Mouse (Mus musculus) hindbrain, postnatal 0 days (tissue): ENCODE results near the gene Lpin1. TPM values are rescaled to one million over a fixed set of nuclear protein-coding genes. Genes with fewer than 3 reads are reported as not detected.

Experiments
- ATAC-seq: fragments of 200-750 bp; cut with Nextera tagmentation; 2 replicates; pipeline ENCODE4 v1.8.0; 2017; ENCODE audit warnings: mild to moderate bottlenecking, moderate TSS enrichment, moderate library complexity
- DNase-seq: peaks from one replicate; pipeline ENCODE4 v3.0.0-alpha.2; 2015; ENCODE audit warnings: low spot score
- H3K27ac ChIP-seq: fragments of 300-500 bp; sonication (generic); 2 replicates; pipeline ENCODE4 v1.5.1; 2014; ENCODE audit warnings: mild to moderate bottlenecking
- H3K27me3 ChIP-seq: fragments of 300-500 bp; sonication (generic); 2 replicates; pipeline ENCODE4 v1.6.1; 2014; ENCODE audit warnings: low read length, mixed read lengths; ENCODE audit not compliant: insufficient read depth
- H3K36me3 ChIP-seq: fragments of 300-500 bp; sonication (generic); 2 replicates; pipeline ENCODE4 v1.6.1; 2014; ENCODE audit warnings: low read length, mixed read lengths; ENCODE audit not compliant: insufficient read depth
- H3K4me1 ChIP-seq: fragments of 300-500 bp; sonication (generic); 2 replicates; pipeline ENCODE4 v1.6.1; 2014; ENCODE audit warnings: antibody characterized with exemption, low read length, mixed read lengths; ENCODE audit not compliant: insufficient read depth
- H3K4me2 ChIP-seq: fragments of 300-500 bp; sonication (generic); 2 replicates; pipeline ENCODE4 v1.6.1; 2014; ENCODE audit warnings: low read depth, mild to moderate bottlenecking, low read length, moderate library complexity, mixed read lengths
- H3K4me3 ChIP-seq: fragments of 300-500 bp; sonication (generic); 2 replicates; pipeline ENCODE4 v1.5.1; 2014; ENCODE audit warnings: low read length
- H3K9ac ChIP-seq: fragments of 300-500 bp; sonication (generic); replicated peaks from 2 replicates; pipeline ENCODE4 v1.6.1; 2014; ENCODE audit warnings: mild to moderate bottlenecking, low read length, moderate library complexity, mixed read lengths
- H3K9me3 ChIP-seq: fragments of 300-500 bp; sonication (generic); 2 replicates; pipeline ENCODE4 v1.6.1; 2016; ENCODE audit warnings: low read length, mixed read lengths
- CTCF ChIP-seq: IDR thresholded peaks from 2 replicates; pipeline ENCODE4 v1.5.1; 2016; ENCODE audit warnings: antibody characterized with exemption, control low read depth, low read depth
- WGBS: fragments of 180-500 bp; shearing (Covaris S2); extraction: QIAGEN DNeasy Blood & Tissue Kit; methylation state at CpG from one replicate; pipeline ENCODE4 v1.1.7; 2014; 5-methylcytosine and 5-hydroxymethylcytosine counted together
- polyA plus RNA-seq: library from polyadenylated mRNA; unstranded; fragments of >200 nt; fragmentation: Nextera tagmentation; extraction: Ambion mirVana; gene quantifications from 2 replicates; pipeline ENCODE4 v1.2.1, GENCODE M21; 2015
- total RNA-seq: library from RNA; depleted of rRNA; stranded (reverse); fragments of >200 nt; gene quantifications from 2 replicates; pipeline ENCODE4 v1.2.3, GENCODE M21; 2014

The Lpin1 gene
- total and polyA plus RNA-seq, 2 experiments from 2014 or later, result 9.4 to 21.9 TPM

- H3K27ac ChIP-seq, result no peak overlapping the region
- peaks cover 11% of the 10 kb centered on the region; the same call in 1 of the 2 replicates for H3K36me3 ChIP-seq
- no peak for TF ChIP-seq CTCF
- H3K4me1 ChIP-seq, result peaks cover 12% of the 10 kb centered on the region
- H3K4me3 ChIP-seq, result no peak overlapping the region
- no peak for ATAC-seq
- no peaks in the 10 kb centered on the region for H3K9me3 ChIP-seq
- H3K4me2 ChIP-seq, result no peak overlapping the region
- WGBS, result 90% methylated on average over 3 of the region's 3 CpGs
- DNase-seq, result no peak
- H3K9ac ChIP-seq, result no peak overlapping the region
- no peaks in the 10 kb centered on the region for H3K27me3 ChIP-seq
These were observed 27.5 kb downstream of the Lpin1 start for GRCm38 (mm10) chr12:16583313-16583712.

DNA sequence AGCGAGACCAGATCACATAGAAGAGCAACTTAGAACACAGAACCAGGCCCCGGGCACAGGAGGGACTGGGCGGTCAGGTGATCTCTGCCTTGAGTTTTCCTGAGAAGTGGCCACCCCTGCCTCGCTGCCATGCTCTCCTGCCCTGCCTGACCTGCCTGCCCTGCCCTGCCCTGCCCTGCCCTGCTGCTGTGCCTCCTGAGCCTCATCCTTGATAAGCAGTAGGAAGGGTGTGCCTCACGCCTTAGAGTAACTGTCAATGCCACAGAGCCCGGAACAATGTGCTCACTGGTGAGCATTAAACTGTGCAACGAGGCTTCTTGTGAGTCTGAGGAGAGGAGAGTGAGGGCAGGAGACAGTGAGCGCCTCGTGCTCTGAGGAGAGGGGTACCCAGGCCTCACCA, 30.5 kb downstream of the Lpin1 start:
- no peaks in the 10 kb centered on the region for H3K4me1 ChIP-seq

DNA sequence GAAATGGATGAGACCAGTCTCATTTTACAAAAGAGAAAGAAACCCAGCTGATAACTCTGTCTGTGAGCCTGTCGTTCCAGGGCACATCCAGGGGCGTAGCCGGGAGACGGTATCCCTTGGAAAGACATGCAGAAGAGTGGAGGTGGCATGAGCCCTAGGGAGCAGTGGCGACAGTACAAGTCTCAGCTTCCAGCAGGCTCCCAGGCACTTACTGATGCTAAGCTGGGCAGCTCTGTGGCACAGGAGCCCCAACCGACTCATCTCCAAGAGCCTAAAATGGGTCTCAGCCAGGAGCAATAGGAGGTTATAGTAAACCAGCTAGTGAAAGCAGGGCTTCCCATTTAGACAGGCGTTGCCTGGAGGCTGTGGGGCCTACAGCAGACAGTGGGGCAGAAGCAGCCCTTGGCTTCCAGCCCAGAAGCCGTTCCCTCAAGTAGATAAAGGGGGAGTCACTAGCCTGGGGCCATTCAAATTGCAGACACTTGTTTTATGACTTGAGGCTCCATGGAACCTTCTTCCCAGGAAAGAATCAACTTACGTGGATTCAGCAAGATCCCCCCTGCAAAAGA, 33.0 kb downstream of the Lpin1 start:
- Histone ChIP-seq H3K27me3 (no peaks in the 10 kb centered on the region), H3K27ac (peak overlapping the region; percentile 58), H3K9ac (no peak overlapping the region), H3K36me3 (peaks cover 30% of the 10 kb centered on the region), H3K4me3 (no peak overlapping the region), H3K4me1 (no peaks in the 10 kb centered on the region), H3K9me3 (no peaks in the 10 kb centered on the region), H3K4me2 (no peak overlapping the region)
- DNase-seq (peak; percentile 79), ATAC-seq (peak; percentile 78)
- 31% methylated on average over 9 of the region's 9 CpGs for WGBS
- TF ChIP-seq CTCF, result no peak

More for the DNA sequence above, 30.5 kb downstream of the Lpin1 start:
- Histone ChIP-seq H3K36me3 (peaks cover 16% of the 10 kb centered on the region; the same call in 1 of the 2 replicates), H3K27me3 (no peaks in the 10 kb centered on the region), H3K9me3 (no peaks in the 10 kb centered on the region), H3K27ac (no peak overlapping the region), H3K4me2 (no peak overlapping the region), H3K4me3 (no peak overlapping the region), H3K9ac (no peak overlapping the region)
- TF ChIP-seq CTCF, result no peak
- no peak for DNase-seq
- WGBS, result 61% methylated on average over 9 of the region's 9 CpGs
- no peak for ATAC-seq

GRCm38 (mm10) chr12:16571278-16571677, 39.5 kb downstream of the Lpin1 start:
- no peak overlapping the region for H3K27ac ChIP-seq
- ATAC-seq (no peak), DNase-seq (no peak)
- no peaks in the 10 kb centered on the region for H3K4me1 ChIP-seq
- no peaks in the 10 kb centered on the region for H3K27me3 ChIP-seq
- H3K9ac ChIP-seq, result no peak overlapping the region
- H3K4me2 ChIP-seq, result no peak overlapping the region
- TF ChIP-seq CTCF, result no peak
- WGBS, result 83% methylated on average over 10 of the region's 10 CpGs
- H3K36me3 ChIP-seq, result peaks cover 14% of the 10 kb centered on the region
- no peak overlapping the region for H3K4me3 ChIP-seq
- H3K9me3 ChIP-seq, result no peaks in the 10 kb centered on the region

DNA sequence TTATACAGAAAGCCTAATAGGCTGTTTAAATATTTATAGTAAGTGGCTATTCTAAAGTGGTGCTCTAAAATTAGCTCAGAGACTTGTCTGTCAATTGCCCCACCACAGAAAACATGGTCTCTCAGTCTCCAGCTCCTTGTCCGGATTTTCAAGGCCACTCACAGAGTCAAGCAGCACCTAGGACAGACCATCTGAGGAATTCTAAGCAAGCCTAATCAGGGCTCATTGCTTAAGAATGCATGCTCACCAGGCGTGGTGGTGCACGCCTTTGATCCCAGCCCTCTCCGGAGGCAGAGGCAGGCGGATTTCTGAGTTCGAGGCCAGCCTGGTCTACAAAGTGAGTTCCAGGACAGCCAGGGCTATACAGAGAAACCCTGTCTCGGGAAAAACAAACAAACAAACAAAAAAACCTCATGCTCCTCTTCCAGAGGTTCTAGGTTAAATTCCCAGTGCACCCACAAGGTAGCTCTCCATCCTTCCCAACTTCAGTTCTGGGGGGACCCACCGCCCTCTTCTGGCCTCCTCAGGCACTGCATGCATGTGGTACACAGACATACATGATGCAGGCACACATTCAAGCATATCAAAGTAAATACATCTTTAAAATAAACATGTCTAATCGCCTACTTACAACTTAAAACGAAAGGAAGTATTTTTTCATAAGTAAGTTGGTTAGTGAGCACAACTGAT, 40.2 kb downstream of the Lpin1 start:
- no peaks in the 10 kb centered on the region for H3K27me3 ChIP-seq
- peaks cover 17% of the 10 kb centered on the region for H3K36me3 ChIP-seq
- no peaks in the 10 kb centered on the region for H3K9me3 ChIP-seq
- no peak overlapping the region for H3K4me3 ChIP-seq
- no peak overlapping the region for H3K9ac ChIP-seq
- TF ChIP-seq CTCF, result peak; percentile 50
- WGBS, result 94% methylated on average over 10 of the region's 10 CpGs
- H3K4me2 ChIP-seq, result no peak overlapping the region
- no peaks in the 10 kb centered on the region for H3K4me1 ChIP-seq
- no peak for DNase-seq
- ATAC-seq, result no peak
- no peak overlapping the region for H3K27ac ChIP-seq

DNA sequence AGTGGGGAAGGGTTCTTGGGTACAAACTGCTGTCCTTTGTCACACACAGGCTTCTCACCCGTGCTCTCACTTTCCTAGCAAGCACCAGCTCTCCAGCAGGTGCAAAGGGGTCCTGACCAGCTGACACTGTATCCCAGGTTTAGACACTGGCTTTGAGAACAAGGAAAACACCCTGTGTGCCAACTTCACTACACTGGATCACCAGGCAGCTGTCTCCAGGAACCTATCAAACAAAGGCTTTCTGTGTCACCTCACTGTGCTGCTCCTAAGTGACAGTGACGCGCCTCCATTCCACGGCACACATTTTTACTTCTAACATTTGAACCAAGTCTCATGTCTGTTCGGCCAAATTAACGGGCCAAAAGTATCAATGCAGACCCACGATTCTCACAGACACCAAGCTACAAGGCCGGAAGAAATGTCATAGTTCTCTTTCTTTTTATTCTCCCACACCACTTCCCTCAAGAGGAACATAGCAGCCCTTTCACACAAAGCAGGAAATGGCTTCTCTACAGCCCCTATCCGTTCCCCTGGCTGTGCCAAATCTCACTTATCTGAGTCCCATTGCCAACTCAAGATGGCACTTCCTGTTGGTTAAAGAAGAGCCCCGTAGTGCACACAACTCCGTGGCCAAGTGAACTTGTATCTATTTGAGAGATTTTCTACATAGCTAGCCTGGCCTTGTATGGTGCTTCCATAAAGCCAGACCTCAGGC, 41.7 kb downstream of the Lpin1 start:
- TF ChIP-seq CTCF, result no peak
- Histone ChIP-seq H3K4me3 (no peak overlapping the region), H3K9ac (no peak overlapping the region), H3K4me2 (no peak overlapping the region), H3K27me3 (no peaks in the 10 kb centered on the region), H3K27ac (peak overlapping the region; percentile 42; the same call in 1 of the 2 replicates), H3K4me1 (no peaks in the 10 kb centered on the region), H3K36me3 (peaks cover 29% of the 10 kb centered on the region), H3K9me3 (no peaks in the 10 kb centered on the region)
- ATAC-seq, result peak; percentile 65; the same call in 1 of the 2 replicates
- WGBS, result 45% methylated on average over 11 of the region's 11 CpGs
- DNase-seq, result peak; percentile 18
